10 mouse cellular contexts compared by ENCODE assay signal in genomic region chr7:80135173-80135532, GRCm38 (mm10). TPM values are rescaled to one million over a fixed set of nuclear protein-coding genes. Genes with fewer than 3 reads are reported as not detected.
DNase-seq lines count a peak whose midpoint lies in the region; ATAC-seq lines count a peak whose summit lies in the region.
"Had no signal": no experiment of that assay in that cellular context is flagged by ENCODE, and none has a peak within 500 bp of the region (broad histone marks: within the 10 kb centered on the region; RNA-seq: fewer than 3 reads in every experiment).

No protein-coding gene starts in this region.

- H3K9ac ChIP-seq in heart, embryonic 14.5 days (ENCODE audit: low read length) = peak overlapping the region; percentile 52; the same call in 1 of the 2 replicates
- no peak overlapping the region for H3K9ac ChIP-seq in liver, embryonic 11.5 days (ENCODE audit: low read depth, low read length)
- no peak overlapping the region for H3K9ac ChIP-seq in hindbrain, embryonic 16.5 days (ENCODE audit: low read depth, low read length)
- no peak overlapping the region for H3K9ac ChIP-seq in liver, embryonic 16.5 days (ENCODE audit: low read depth, low read length)

- peaks cover 11% of the 10 kb centered on the region for H3K9me3 ChIP-seq in heart, embryonic 14.5 days (ENCODE audit: control insufficient read depth, low read length)
- H3K9me3 ChIP-seq in liver, embryonic 11.5 days (ENCODE audit: control insufficient read depth, low read length) = peaks cover 6% of the 10 kb centered on the region; the same call in 1 of the 2 replicates
- no peaks in the 10 kb centered on the region for H3K9me3 ChIP-seq in hindbrain, embryonic 16.5 days (ENCODE audit: control insufficient read depth, low read length)
- H3K9me3 ChIP-seq in liver, embryonic 16.5 days (replicated peaks; ENCODE audit: control insufficient read depth, low read length) = no peaks in the 10 kb centered on the region

- H3K4me1 ChIP-seq in heart, embryonic 14.5 days (ENCODE audit: control insufficient read depth in 2 of 2, insufficient read depth in 2 of 2, low read length in 2 of 2) = peaks cover 16 to 21% of the 10 kb centered on the region in 2 experiments
- H3K4me1 ChIP-seq in liver, embryonic 11.5 days (replicated peaks; ENCODE audit: control insufficient read depth, insufficient read depth, low read length) = peaks cover 7% of the 10 kb centered on the region
- peaks cover 8% of the 10 kb centered on the region; the same call in 1 of the 2 replicates for H3K4me1 ChIP-seq in hindbrain, embryonic 16.5 days (ENCODE audit: control insufficient read depth, insufficient read depth, low read depth, low read length)
- H3K4me1 ChIP-seq in liver, embryonic 16.5 days (ENCODE audit: control insufficient read depth, low read depth, low read length) = peaks cover 13% of the 10 kb centered on the region

- 11% methylated on average over 1 of the region's 1 CpGs for WGBS in heart, embryonic 14.5 days
- WGBS in liver, embryonic 11.5 days = 43% methylated on average over 1 of the region's 1 CpGs
- WGBS in hindbrain, embryonic 16.5 days = 83% methylated on average over 1 of the region's 1 CpGs
- WGBS in liver, embryonic 16.5 days (ENCODE audit: insufficient replicate concordance) = 29% methylated on average over 1 of the region's 1 CpGs

- DNase-seq in heart, adult 11 months = no peak
- peak; percentile 24 for DNase-seq in liver
- no peak for DNase-seq in liver, embryonic 11.5 days (ENCODE audit: low spot score)
- DNase-seq in right cerebral cortex, adult 2 months (ENCODE audit: low spot score in 2 of 2) = no peak
- DNase-seq: thymus, postnatal 14 days had no signal

- ATAC-seq in heart, embryonic 14.5 days (ENCODE audit: insufficient number of reproducible peaks, insufficient read depth, low FRiP score, low read depth) = no peak
- no peak for ATAC-seq in liver, embryonic 11.5 days (replicated peaks; ENCODE audit: low FRiP score)
- ATAC-seq in hindbrain, embryonic 16.5 days = no peak
- no peak for ATAC-seq in liver, embryonic 16.5 days (ENCODE audit: low read depth)
- ATAC-seq in CD4-positive, CD25-positive, alpha-beta regulatory T cell, adult 4 months = no peak

- H3K36me3 ChIP-seq in heart, embryonic 14.5 days (ENCODE audit: control insufficient read depth, insufficient read depth, low read length) = no peaks in the 10 kb centered on the region
- no peaks in the 10 kb centered on the region for H3K36me3 ChIP-seq in liver, embryonic 11.5 days (ENCODE audit: control insufficient read depth, insufficient read depth, low read length)
- no peaks in the 10 kb centered on the region for H3K36me3 ChIP-seq in hindbrain, embryonic 16.5 days (ENCODE audit: control insufficient read depth, insufficient read depth, low read length)
- no peaks in the 10 kb centered on the region for H3K36me3 ChIP-seq in liver, embryonic 16.5 days (ENCODE audit: control insufficient read depth, insufficient read depth)

- H3K27ac ChIP-seq in heart, embryonic 14.5 days (replicated peaks in 1 of 2; ENCODE audit: control insufficient read depth in 1 of 2, insufficient read depth in 1 of 2, low read depth in 2 of 2, low read length in 2 of 2) = peak overlapping the region; percentile 81 to 87
- no peak overlapping the region for H3K27ac ChIP-seq in liver, embryonic 11.5 days (ENCODE audit: low read depth, low read length)
- peak overlapping the region; percentile 57; the same call in 1 of the 2 replicates for H3K27ac ChIP-seq in hindbrain, embryonic 16.5 days (ENCODE audit: low read depth, low read length)
- H3K27ac ChIP-seq in liver, embryonic 16.5 days (ENCODE audit: low read length) = peak overlapping the region; percentile 12; the same call in 1 of the 2 replicates

- H3K27me3 ChIP-seq in heart, embryonic 14.5 days (ENCODE audit: control insufficient read depth, insufficient read depth, low read length) = no peaks in the 10 kb centered on the region
- H3K27me3 ChIP-seq in liver, embryonic 11.5 days (replicated peaks; ENCODE audit: control insufficient read depth, insufficient read depth, low read length) = no peaks in the 10 kb centered on the region
- no peaks in the 10 kb centered on the region for H3K27me3 ChIP-seq in hindbrain, embryonic 16.5 days (replicated peaks; ENCODE audit: control insufficient read depth, insufficient read depth, low read length)
- H3K27me3 ChIP-seq in liver, embryonic 16.5 days (ENCODE audit: control insufficient read depth, insufficient read depth, low read depth, low read length) = no peaks in the 10 kb centered on the region

- no peak overlapping the region for H3K4me3 ChIP-seq in heart, embryonic 14.5 days (ENCODE audit: control insufficient read depth in 1 of 2, insufficient read depth in 1 of 2, low read depth in 1 of 2, low read length in 2 of 2)
- H3K4me3 ChIP-seq in liver, embryonic 11.5 days (ENCODE audit: low read depth, low read length) = no peak overlapping the region
- no peak overlapping the region for H3K4me3 ChIP-seq in hindbrain, embryonic 16.5 days (ENCODE audit: low read length)
- H3K4me3 ChIP-seq in liver, embryonic 16.5 days (ENCODE audit: low read depth, low read length) = no peak overlapping the region
- H3K4me3 ChIP-seq: erythroblast, embryonic 14.5 days had no signal

- H3K4me2 ChIP-seq in heart, embryonic 14.5 days (ENCODE audit: low read length) = no peak overlapping the region
- H3K4me2 ChIP-seq in liver, embryonic 11.5 days = no peak overlapping the region
- H3K4me2 ChIP-seq in hindbrain, embryonic 16.5 days (ENCODE audit: low read length) = no peak overlapping the region
- H3K4me2 ChIP-seq in liver, embryonic 16.5 days (ENCODE audit: low read depth, low read length) = no peak overlapping the region

RNA-seq across cellular contexts. Expression of gene Idh2, which starts 20.0 kb away (rescaled TPM):
- 2,473 and 2,606 TPM in 2 replicates for polyA plus RNA-seq in heart, embryonic 14.5 days (2014; fragmentation: Nextera tagmentation; extraction: Ambion mirVana)
- polyA plus RNA-seq in liver, embryonic 11.5 days (2014; fragmentation: Nextera tagmentation; extraction: Ambion mirVana) = 259 and 268 TPM in 2 replicates
- polyA plus RNA-seq in hindbrain, embryonic 16.5 days (2015; fragmentation: Nextera tagmentation; extraction: Ambion mirVana) = 215 and 225 TPM in 2 replicates
- polyA plus RNA-seq in liver, embryonic 16.5 days (2015; fragmentation: Nextera tagmentation; extraction: Ambion mirVana) = 204 and 221 TPM in 2 replicates
- polyA plus RNA-seq in CD4-positive, CD25-positive, alpha-beta regulatory T cell, adult 4 months (2017; shearing (Covaris generic)) = 10 to 100 TPM; 22.4 to 23.9 TPM

RNA-seq across cellular contexts. Expression of gene Sema4b, which starts 51.5 kb away (rescaled TPM):
- polyA plus RNA-seq in heart, embryonic 14.5 days (2014; fragmentation: Nextera tagmentation; extraction: Ambion mirVana) = 11.8 and 12.4 TPM in 2 replicates
- polyA plus RNA-seq in liver, embryonic 11.5 days (2014; fragmentation: Nextera tagmentation; extraction: Ambion mirVana) = 11.7 and 12.9 TPM in 2 replicates
- polyA plus RNA-seq in hindbrain, embryonic 16.5 days (2015; fragmentation: Nextera tagmentation; extraction: Ambion mirVana) = 21.1 and 24.3 TPM in 2 replicates
- 13.4 and 14.4 TPM in 2 replicates for polyA plus RNA-seq in liver, embryonic 16.5 days (2015; fragmentation: Nextera tagmentation; extraction: Ambion mirVana)
- 10 to 100 TPM; 19.2 to 26.0 TPM for polyA plus RNA-seq in CD4-positive, CD25-positive, alpha-beta regulatory T cell, adult 4 months (2017; shearing (Covaris generic))
